Mouse (Mus musculus) C2C12 (cell line): ENCODE data around the gene Orai3. TPM values are rescaled to one million over a fixed set of nuclear protein-coding genes. Genes with fewer than 3 reads are reported as not detected.

Source experiments
- H3K27me3 ChIP-seq: one replicate; pipeline ENCODE4 v1.6.1; 2011; ENCODE audit not compliant: control insufficient read depth, insufficient read depth, insufficient read length
- H3K36me3 ChIP-seq: one replicate; pipeline ENCODE4 v1.6.1; 2011; ENCODE audit not compliant: control insufficient read depth, insufficient read depth
- H3K4me3 ChIP-seq: one replicate; pipeline ENCODE4 v1.5.1; 2011; ENCODE audit warnings: mild to moderate bottlenecking, control low read depth; ENCODE audit not compliant: poor library complexity, insufficient read depth, severe bottlenecking
- H3K79me2 ChIP-seq: one replicate; pipeline ENCODE4 v1.6.1; 2011; ENCODE audit not compliant: control insufficient read depth, insufficient read depth
- H3K79me3 ChIP-seq: one replicate; pipeline ENCODE4 v1.6.1; 2011; ENCODE audit warnings: low read depth, control low read depth
- H3ac ChIP-seq: one replicate; pipeline ENCODE3; 2011; ENCODE audit warnings: low read depth; ENCODE audit not compliant: control insufficient read depth, insufficient read length
- CEBPB ChIP-seq: IDR thresholded peaks from one replicate; pipeline ENCODE4 v1.6.1; 2011; ENCODE audit warnings: low read depth, mild to moderate bottlenecking, control low read depth, moderate library complexity
- CTCF ChIP-seq: IDR thresholded peaks from one replicate; pipeline ENCODE4 v1.5.1; 2011; ENCODE audit not compliant: control insufficient read depth, insufficient read depth, insufficient read length
- FOSL1 ChIP-seq: IDR thresholded peaks from one replicate; pipeline ENCODE4 v1.8.0; 2011; ENCODE audit warnings: mild to moderate bottlenecking, low read length; ENCODE audit not compliant: poor library complexity, insufficient read depth, severe bottlenecking
- MAX ChIP-seq: IDR thresholded peaks from one replicate; pipeline ENCODE4 v1.6.1; 2011; ENCODE audit warnings: mild to moderate bottlenecking, control low read depth
- MYOD1 ChIP-seq: IDR thresholded peaks from one replicate; pipeline ENCODE4 v1.6.1; 2011; ENCODE audit warnings: low read depth; ENCODE audit not compliant: control insufficient read depth, insufficient read length
- MYOG ChIP-seq: IDR thresholded peaks from one replicate; pipeline ENCODE4 v1.6.1; 2011; ENCODE audit not compliant: control insufficient read depth, insufficient read length; ENCODE audit errors: extremely low read depth
- USF1 ChIP-seq: IDR thresholded peaks from one replicate; pipeline ENCODE4 v1.6.1; 2011; ENCODE audit warnings: low read depth, mild to moderate bottlenecking, control low read depth, moderate library complexity
- polyA plus RNA-seq: library from polyadenylated mRNA; unstranded; fragments of >200 nt; fragmentation: generic; extraction: Trizol; gene quantifications from one replicate; pipeline ENCODE4 v1.2.1, GENCODE M21; 2012; ENCODE audit warnings: missing spikeins

Gene Orai3
- polyA plus RNA-seq, 1 experiment: 15.0 TPM

- H3ac ChIP-seq: no peak overlapping the region
- no peak overlapping the region for H3K4me3 ChIP-seq
- H3K79me2 ChIP-seq: peaks cover 17% of the 10 kb centered on the region
- H3K27me3 ChIP-seq: no peaks in the 10 kb centered on the region
- no peaks in the 10 kb centered on the region for H3K79me3 ChIP-seq
- peaks cover 34% of the 10 kb centered on the region for H3K36me3 ChIP-seq
- no peak for TF ChIP-seq CTCF
- TF ChIP-seq MYOD1: no peak
- TF ChIP-seq FOSL1: no peak
These were observed 19.2 kb upstream of the Orai3 start for GRCm38 (mm10) chr7:127750131-127751127.

GRCm38 (mm10) chr7:127751619-127752018 is 18.0 kb upstream of the Orai3 start:
- TF ChIP-seq FOSL1: no peak
- no peak for TF ChIP-seq USF1
- TF ChIP-seq MYOD1: no peak
- no peak for TF ChIP-seq MYOG
- TF ChIP-seq CTCF: no peak
- TF ChIP-seq CEBPB: no peak
- TF ChIP-seq MAX: no peak
- no peak overlapping the region for H3ac ChIP-seq
- peaks cover 19% of the 10 kb centered on the region for H3K79me2 ChIP-seq
- no peaks in the 10 kb centered on the region for H3K27me3 ChIP-seq
- H3K4me3 ChIP-seq: no peak overlapping the region
- H3K36me3 ChIP-seq: peaks cover 37% of the 10 kb centered on the region
- H3K79me3 ChIP-seq: no peaks in the 10 kb centered on the region

- H3K79me2 ChIP-seq: peaks cover 18% of the 10 kb centered on the region
- no peaks in the 10 kb centered on the region for H3K79me3 ChIP-seq
- H3K27me3 ChIP-seq: no peaks in the 10 kb centered on the region
- H3K4me3 ChIP-seq: no peak overlapping the region
- H3ac ChIP-seq: no peak overlapping the region
- TF ChIP-seq CTCF (no peak), FOSL1 (no peak), MYOG (no peak), USF1 (no peak), MAX (no peak), MYOD1 (no peak), CEBPB (no peak)
- H3K36me3 ChIP-seq: peaks cover 40% of the 10 kb centered on the region
These were observed 17.5 kb upstream of the Orai3 start for GRCm38 (mm10) chr7:127752069-127752468.

- H3K27me3 ChIP-seq: no peaks in the 10 kb centered on the region
- peaks cover 9% of the 10 kb centered on the region for H3K79me2 ChIP-seq
- H3K36me3 ChIP-seq: peaks cover 40% of the 10 kb centered on the region
- H3K4me3 ChIP-seq: no peak overlapping the region
- no peak overlapping the region for H3ac ChIP-seq
- no peaks in the 10 kb centered on the region for H3K79me3 ChIP-seq
- TF ChIP-seq MAX: no peak
- TF ChIP-seq FOSL1: no peak
- TF ChIP-seq MYOD1: no peak
- no peak for TF ChIP-seq USF1
- TF ChIP-seq CTCF: no peak
- TF ChIP-seq CEBPB: no peak
- no peak for TF ChIP-seq MYOG
These were observed 16.5 kb upstream of the Orai3 start for GRCm38 (mm10) chr7:127753158-127753557.

- H3K79me2 ChIP-seq: peaks cover 9% of the 10 kb centered on the region
- TF ChIP-seq FOSL1: no peak
- TF ChIP-seq USF1: no peak
- TF ChIP-seq MYOD1: no peak
- no peak for TF ChIP-seq MYOG
- no peak for TF ChIP-seq MAX
- TF ChIP-seq CTCF: no peak
- no peak for TF ChIP-seq CEBPB
- H3K36me3 ChIP-seq: peaks cover 40% of the 10 kb centered on the region
- no peak overlapping the region for H3K4me3 ChIP-seq
- no peak overlapping the region for H3ac ChIP-seq
- no peaks in the 10 kb centered on the region for H3K79me3 ChIP-seq
- H3K27me3 ChIP-seq: no peaks in the 10 kb centered on the region
These were observed 15.9 kb upstream of the Orai3 start for GRCm38 (mm10) chr7:127753741-127754140.

GRCm38 (mm10) chr7:127759716-127760115 is 9.9 kb upstream of the Orai3 start:
- H3K27me3 ChIP-seq: no peaks in the 10 kb centered on the region
- peaks cover 35% of the 10 kb centered on the region for H3K36me3 ChIP-seq

More at GRCm38 (mm10) chr7:127759716-127760115, 9.9 kb upstream of the Orai3 start:
- no peak for TF ChIP-seq CEBPB
- no peak for TF ChIP-seq MYOG
- TF ChIP-seq FOSL1: no peak
- TF ChIP-seq MAX: no peak
- TF ChIP-seq MYOD1: no peak
- TF ChIP-seq CTCF: no peak
- TF ChIP-seq USF1: no peak
- H3K79me2 ChIP-seq: peaks cover 9% of the 10 kb centered on the region
- H3K4me3 ChIP-seq: no peak overlapping the region
- H3ac ChIP-seq: no peak overlapping the region
- no peaks in the 10 kb centered on the region for H3K79me3 ChIP-seq
